Mouse (Mus musculus): ENCODE data around the gene Col4a1.

Col4a1 gene

GRCm38 (mm10) chr8:11298531-11299316 lies 13.9 kb downstream of the Col4a1 start:
- in situ Hi-C loops (cut with MseI, MboI) = no loop called here

GRCm38 (mm10) chr8:11297141-11297838 lies 15.3 kb downstream of the Col4a1 start:
- in situ Hi-C loops (cut with MseI, MboI) = no loop called here

- in situ Hi-C loops (cut with MseI, MboI) = no loop called here
These were observed 16.2 kb downstream of the Col4a1 start for GRCm38 (mm10) chr8:11296282-11296943.

GRCm38 (mm10) chr8:11292611-11293010 lies 20.0 kb downstream of the Col4a1 start:
- in situ Hi-C loops (cut with MseI, MboI) = no loop called here

- in situ Hi-C loops (cut with MseI, MboI) = no loop called here
These were observed 22.1 kb downstream of the Col4a1 start for GRCm38 (mm10) chr8:11290533-11290932.

- in situ Hi-C loops (cut with MseI, MboI) = no loop called here
These were observed 24.3 kb downstream of the Col4a1 start for GRCm38 (mm10) chr8:11288286-11288685.

- in situ Hi-C loops (cut with MseI, MboI) = no loop called here
These were observed 25.5 kb downstream of the Col4a1 start for GRCm38 (mm10) chr8:11287139-11287538.

GRCm38 (mm10) chr8:11285437-11285836 lies 27.2 kb downstream of the Col4a1 start:
- in situ Hi-C loops (cut with MseI, MboI) = no loop called here

GRCm38 (mm10) chr8:11283217-11283616 lies 29.4 kb downstream of the Col4a1 start:
- in situ Hi-C loops (cut with MseI, MboI) = no loop called here

GRCm38 (mm10) chr8:11282696-11283095 lies 29.9 kb downstream of the Col4a1 start:
- in situ Hi-C loops (cut with MseI, MboI) = no loop called here

GRCm38 (mm10) chr8:11282139-11282538 lies 30.5 kb downstream of the Col4a1 start:
- in situ Hi-C loops (cut with MseI, MboI) = no loop called here

GRCm38 (mm10) chr8:11280721-11281268 lies 31.8 kb downstream of the Col4a1 start:
- in situ Hi-C loops (cut with MseI, MboI) = no loop called here

- in situ Hi-C loops (cut with MseI, MboI) = no loop called here
These were observed 33.3 kb downstream of the Col4a1 start for GRCm38 (mm10) chr8:11279296-11279826.

- in situ Hi-C loops (cut with MseI, MboI) = no loop called here
These were observed 34.5 kb downstream of the Col4a1 start for GRCm38 (mm10) chr8:11278101-11278611.

GRCm38 (mm10) chr8:11277602-11278051 lies 35.0 kb downstream of the Col4a1 start:
- in situ Hi-C loops (cut with MseI, MboI) = no loop called here

- in situ Hi-C loops (cut with MseI, MboI) = no loop called here
These were observed 36.3 kb downstream of the Col4a1 start for GRCm38 (mm10) chr8:11276286-11276685.

- in situ Hi-C loops (cut with MseI, MboI) = no loop called here
These were observed 38.2 kb downstream of the Col4a1 start for GRCm38 (mm10) chr8:11274415-11274814.

- in situ Hi-C loops (cut with MseI, MboI) = no loop called here
These were observed 39.0 kb downstream of the Col4a1 start for GRCm38 (mm10) chr8:11273506-11274158.

GRCm38 (mm10) chr8:11272205-11272604 lies 40.4 kb downstream of the Col4a1 start:
- in situ Hi-C loops (cut with MseI, MboI) = no loop called here

GRCm38 (mm10) chr8:11270826-11271225 lies 41.8 kb downstream of the Col4a1 start:
- in situ Hi-C loops (cut with MseI, MboI) = no loop called here

- in situ Hi-C loops (cut with MseI, MboI) = no loop called here
These were observed 43.9 kb downstream of the Col4a1 start for GRCm38 (mm10) chr8:11268753-11269152.
